Mouse (Mus musculus) liver, postnatal 0 days (tissue): ENCODE results near the gene G530012D18Rik.
"Not testable (repeated sequence)": the region's sequence is repeated elsewhere in the genome, so short reads cannot be mapped to it uniquely, and the experiment has no call there.

Experiments used
- CTCF ChIP-seq: sonication (generic); IDR thresholded peaks from 2 replicates; pipeline ENCODE4 v1.5.1; 2016; ENCODE audit warnings: antibody characterized with exemption, low read depth
- EP300 ChIP-seq: IDR thresholded peaks from 2 replicates; pipeline ENCODE4 v1.6.1; 2016; ENCODE audit warnings: antibody characterized with exemption, low read depth, mild to moderate bottlenecking

GRCm38 (mm10) chr1:85580578-85580977 is 5.1 kb downstream of the G530012D18Rik start:
- not testable (repeated sequence) for TF ChIP-seq CTCF, EP300
